Mouse (Mus musculus): ENCODE data around the gene Dusp18.
"Not testable (repeated sequence)": the region's sequence is repeated elsewhere in the genome, so short reads cannot be mapped to it uniquely, and the experiment has no call there.

The Dusp18 gene

DNA sequence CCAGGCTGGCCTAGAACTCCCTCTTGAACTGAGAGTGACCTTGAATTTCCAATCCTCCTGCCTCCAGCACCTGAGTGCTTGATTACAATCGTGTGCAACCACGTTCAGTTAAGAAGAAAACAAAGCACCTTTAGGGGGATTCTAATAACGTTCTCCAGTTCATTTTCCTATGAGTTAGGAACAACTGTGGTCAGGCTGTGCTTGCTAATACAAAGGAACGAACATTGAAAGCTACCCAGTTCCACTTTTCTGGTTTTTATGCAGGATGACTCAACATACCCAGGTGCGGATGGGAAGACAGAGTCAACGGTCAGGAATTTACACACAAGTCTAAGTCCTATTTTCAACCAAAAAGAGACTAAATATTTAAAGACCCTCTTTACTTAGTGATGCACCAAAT, 1.1 kb upstream of the Dusp18 start:
- DNase-seq (ENCODE audit: low read depth): no peak

- DNase-seq (ENCODE audit: low read depth): peak; percentile 62
Measured at GRCm38 (mm10) chr11:3895458-3895857, 418 bp downstream of the Dusp18 start.

- no peak for DNase-seq (ENCODE audit: low read depth)
Measured at GRCm38 (mm10) chr11:3895933-3896332, 893 bp downstream of the Dusp18 start.

DNA sequence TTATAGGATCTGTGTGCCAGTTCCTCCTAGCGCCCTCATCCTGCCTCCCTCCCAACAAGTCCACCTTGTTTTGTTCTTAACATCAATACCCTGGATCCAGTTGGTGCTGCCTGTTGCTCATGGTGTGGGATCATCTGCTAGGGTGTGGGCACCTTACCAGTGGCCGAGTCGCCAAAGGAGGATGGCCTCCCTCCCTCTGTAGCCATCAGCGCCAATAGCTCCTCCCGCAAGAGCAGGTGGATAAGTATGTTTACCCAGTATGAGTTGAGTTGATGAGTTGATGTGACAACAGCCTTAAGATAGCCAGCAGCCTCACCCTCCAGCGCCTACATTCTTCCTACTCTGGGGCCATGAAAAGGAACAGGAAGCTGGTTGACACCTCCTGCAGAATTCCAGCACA, 5.3 kb downstream of the Dusp18 start:
- DNase-seq (ENCODE audit: low read depth): no peak

DNA sequence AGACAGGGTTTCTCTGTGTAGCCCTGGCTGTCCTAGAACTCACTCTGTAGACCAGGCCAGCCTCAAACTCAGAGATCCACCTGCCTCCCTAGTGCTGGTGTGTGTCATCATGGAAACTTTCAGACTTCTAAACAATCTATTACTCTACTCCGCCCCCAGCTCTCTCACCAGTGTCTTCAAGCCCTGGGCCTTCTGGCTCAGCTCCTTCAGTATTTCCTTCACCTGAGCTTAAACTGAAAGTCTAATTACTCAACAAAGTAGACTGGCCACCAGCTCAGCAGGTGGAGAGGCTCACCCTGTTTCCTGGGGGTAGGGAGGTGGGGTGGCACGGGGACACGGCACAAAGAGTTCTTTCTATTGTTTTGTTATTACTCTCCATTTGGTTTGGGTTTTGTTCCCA, 7.5 kb downstream of the Dusp18 start:
- no peak for DNase-seq (ENCODE audit: low read depth)

- DNase-seq (ENCODE audit: low read depth): no peak
Measured at GRCm38 (mm10) chr11:3903046-3903445, 8.0 kb downstream of the Dusp18 start.

- DNase-seq (ENCODE audit: low read depth): no peak
Measured at GRCm38 (mm10) chr11:3904673-3905072, 9.6 kb downstream of the Dusp18 start.

DNA sequence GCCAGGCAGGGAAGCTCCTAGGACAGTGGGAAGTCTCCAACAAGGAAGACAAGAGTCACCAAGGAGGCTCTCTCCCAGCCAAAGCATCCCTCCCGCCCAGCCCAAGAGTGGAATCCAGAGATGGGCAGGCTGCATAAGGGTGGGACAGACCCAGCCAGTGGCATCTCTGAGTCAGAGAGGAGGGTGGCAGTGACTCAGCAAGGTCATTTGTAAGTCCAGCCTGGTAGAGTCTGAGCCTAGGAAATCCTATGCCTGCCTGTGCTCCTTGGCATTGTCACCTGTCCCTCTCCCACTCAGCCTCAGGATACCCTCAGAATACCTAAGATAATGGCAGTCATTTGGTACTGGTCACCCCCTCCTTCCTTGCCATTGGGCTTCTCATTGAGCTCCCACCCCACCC, 10.4 kb downstream of the Dusp18 start:
- no peak for DNase-seq (ENCODE audit: low read depth)

DNA sequence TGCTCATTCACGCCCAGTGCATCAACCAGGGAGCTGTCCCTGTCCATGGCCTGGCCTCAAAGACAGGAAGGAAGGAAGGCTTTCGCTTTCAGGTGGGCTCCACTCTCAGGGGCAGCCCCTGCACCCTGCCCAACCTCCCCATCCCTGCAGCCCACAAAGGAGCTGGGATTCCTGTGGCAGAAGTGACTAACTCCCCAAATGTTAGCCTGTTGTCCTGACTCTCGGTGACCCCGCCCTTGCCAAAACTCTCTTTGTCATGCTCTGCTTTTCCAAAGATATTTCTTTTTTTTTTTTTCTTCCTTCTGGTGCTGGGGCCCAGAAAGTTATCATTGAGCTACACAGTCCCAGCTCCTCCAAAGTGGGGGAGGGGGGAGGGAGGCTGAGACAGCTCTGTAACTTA, 14.2 kb downstream of the Dusp18 start:
- DNase-seq (ENCODE audit: low read depth): no peak

GRCm38 (mm10) chr11:3910513-3911310, 15.7 kb downstream of the Dusp18 start:
- no peak for DNase-seq (ENCODE audit: low read depth)

- DNase-seq (ENCODE audit: low read depth): not testable (repeated sequence)
Measured at GRCm38 (mm10) chr11:3911440-3911839, 16.4 kb downstream of the Dusp18 start.

GRCm38 (mm10) chr11:3912100-3912874, 17.2 kb downstream of the Dusp18 start:
- no peak for DNase-seq (ENCODE audit: low read depth)

- no peak for DNase-seq (ENCODE audit: low read depth)
Measured at GRCm38 (mm10) chr11:3912875-3913271, 17.8 kb downstream of the Dusp18 start.

DNA sequence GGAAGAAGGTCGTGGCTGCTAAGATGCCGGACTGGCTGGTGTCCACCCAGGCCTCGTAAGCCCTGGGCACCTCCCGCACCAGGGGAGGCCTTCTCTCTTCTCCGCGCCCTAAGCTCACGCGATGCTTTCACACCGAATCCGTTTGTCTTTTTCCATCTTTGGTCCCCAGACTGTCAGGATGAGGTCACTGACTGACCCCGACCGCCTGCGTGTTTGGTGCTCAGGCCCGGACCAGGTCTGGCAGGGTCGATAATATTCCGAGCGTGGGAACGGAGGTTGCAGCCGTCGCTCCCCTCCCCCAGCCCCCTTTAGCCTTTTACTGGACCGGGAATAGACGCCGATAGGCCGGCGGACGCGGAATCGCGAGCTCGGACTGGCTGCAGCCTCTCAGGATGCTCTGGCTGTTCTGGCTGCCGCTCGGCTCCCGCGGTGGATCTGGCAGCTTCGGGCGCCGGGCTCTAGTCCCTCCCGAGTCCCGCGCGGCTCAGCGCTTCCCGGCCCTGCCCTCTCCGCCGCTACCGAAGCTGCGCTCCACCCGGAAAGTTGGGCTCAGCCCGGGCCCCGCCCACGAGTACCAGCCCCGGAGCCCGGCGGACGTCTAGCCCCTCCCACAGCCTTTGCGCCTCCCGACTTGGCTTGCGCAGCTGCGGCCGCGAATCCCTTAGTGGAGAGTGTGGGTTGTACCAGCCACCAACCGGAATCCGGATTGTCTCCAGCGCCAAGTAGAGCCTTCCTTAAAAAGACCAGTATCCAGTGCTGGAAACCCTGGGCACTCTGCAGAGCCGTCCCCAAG, 18.5 kb downstream of the Dusp18 start:
- peak; percentile 90 for DNase-seq (ENCODE audit: low read depth)

DNA sequence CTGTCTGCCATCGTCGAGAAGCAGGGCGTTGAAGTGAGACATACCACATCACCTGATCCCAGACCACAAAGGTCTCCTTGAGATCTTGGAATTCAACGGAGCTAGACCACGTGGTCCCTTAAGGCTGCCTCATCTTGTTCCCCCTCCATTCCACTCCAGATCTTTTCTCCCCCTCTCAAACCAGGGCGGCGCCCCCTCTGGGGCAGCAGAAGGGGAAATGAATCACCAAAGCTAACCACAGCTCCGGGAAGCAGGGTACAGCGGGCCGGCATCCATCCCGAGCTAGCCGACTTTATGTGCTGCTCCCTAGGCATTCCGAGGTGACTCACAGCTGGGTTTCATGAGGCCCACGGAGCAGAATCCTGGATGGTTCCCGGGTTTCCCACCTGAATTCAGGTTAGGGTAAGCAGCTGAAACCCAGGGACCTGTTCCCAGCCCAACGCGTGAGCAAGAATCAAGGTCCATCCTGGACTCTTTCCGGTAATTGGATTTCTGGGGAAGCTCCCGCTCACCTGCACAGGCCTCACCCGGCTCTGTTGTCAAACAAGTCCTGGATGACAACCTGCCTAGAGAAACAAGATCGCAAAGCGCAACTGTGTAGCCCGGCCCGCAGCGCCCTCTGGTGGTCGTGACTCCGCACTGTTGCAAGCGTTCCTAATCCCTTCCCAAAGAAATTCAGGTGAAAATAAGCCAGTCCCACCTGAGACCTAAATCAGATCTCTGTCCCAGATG, 19.2 kb downstream of the Dusp18 start, which contains the start of gene Slc35e4:
Slc35e4 (minus strand) TSS at position 556 of the 732 bp plus-strand sequence.
- peak; percentile 86 for DNase-seq (ENCODE audit: low read depth)

GRCm38 (mm10) chr11:3918738-3919137, 23.7 kb downstream of the Dusp18 start:
- peak; percentile 59 for DNase-seq (ENCODE audit: low read depth)

DNA sequence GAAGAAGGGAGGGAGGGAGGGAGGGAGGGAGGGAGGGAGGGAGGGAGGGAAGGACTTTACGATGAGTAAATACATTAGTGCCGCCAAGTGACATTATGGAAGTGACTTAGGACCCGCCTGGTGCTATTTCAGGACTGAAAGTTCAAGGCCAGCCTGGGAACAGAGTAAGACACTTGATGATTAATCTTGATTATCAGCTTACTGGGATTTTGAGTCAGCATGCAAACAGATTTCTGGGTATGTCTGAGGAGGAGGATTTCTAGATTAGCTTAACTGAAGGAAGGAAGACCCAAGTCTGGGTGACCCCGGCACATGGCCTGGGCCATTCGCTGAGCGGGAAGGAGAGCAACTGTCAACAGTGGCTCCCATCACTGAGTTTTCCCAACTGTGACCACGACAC, 25.4 kb downstream of the Dusp18 start:
- no peak for DNase-seq (ENCODE audit: low read depth)

DNA sequence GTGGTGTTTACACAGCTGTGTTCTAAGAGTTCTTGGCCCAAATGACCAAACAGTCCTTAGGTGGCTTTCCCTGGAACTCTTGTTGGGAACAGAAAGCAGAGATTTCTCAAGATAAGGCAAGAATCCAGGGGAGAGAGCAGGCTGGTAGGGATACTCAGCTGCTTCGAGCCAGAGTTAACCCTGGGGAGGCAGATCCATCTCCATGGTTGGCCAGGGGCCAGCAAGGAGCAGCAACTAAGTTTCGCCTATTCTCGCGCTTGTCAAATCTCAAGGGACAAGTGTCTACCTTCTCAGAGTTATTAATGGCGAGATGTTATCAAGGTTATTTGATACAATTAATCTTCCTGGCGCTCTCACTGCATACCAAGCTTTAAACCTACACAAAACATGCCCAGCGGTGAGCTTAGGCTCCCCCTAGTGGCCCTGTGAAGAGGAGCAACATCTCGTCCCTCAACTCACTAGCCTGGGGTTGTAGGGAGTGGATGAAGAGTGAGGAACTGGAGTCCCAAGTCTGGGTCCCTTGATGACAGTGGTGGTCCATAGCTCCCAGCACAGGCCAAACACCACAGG, 26.3 kb downstream of the Dusp18 start:
- DNase-seq (ENCODE audit: low read depth): peak; percentile 77

DNA sequence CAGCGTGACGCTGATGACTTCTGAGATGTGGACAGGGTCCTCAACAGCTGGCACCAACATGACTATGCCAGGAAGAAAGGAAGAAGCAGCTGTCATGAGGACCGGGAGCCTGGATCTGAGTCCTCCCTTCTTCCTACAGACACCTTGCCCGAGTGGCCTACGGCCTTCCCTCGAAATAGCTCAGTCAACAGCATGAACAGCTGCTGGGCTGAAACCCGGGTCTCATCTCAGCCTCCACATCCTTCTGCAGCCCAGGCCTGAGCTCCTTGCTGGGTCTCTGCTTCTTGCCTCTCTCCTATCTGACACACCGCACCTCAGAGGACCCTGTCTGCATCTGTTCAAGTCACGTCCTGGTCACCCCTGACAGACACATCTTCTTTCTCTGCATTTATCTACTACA, 27.1 kb downstream of the Dusp18 start:
- no peak for DNase-seq (ENCODE audit: low read depth)

GRCm38 (mm10) chr11:3922731-3923130, 27.7 kb downstream of the Dusp18 start:
- no peak for DNase-seq (ENCODE audit: low read depth)

GRCm38 (mm10) chr11:3925916-3926315, 30.9 kb downstream of the Dusp18 start:
- no peak for DNase-seq (ENCODE audit: low read depth)

Data from induced T-regulatory cell, adult 2 months (primary cell).